1 mouse cellular context compared by ENCODE assay signal in the genomic region with DNA sequence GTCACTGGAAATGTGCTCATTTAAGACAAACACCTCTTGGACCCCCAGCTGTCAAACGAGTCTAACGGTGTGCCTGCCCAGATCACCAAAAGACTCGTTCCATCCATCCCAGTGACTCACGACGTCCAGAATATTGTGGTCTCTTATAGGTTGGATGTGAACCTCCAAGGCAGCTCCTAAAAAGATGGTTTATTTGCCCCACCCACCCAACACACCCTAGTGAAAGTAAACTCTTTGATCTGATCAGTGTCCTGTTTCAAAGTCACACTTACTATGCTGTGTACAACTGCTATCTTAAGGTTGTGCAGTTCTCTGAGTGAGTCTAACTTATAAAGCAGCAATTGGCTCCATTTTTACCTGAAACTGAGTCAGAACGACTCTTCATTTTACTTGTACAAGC.
TF ChIP-seq lines count a peak whose summit lies in the region.

No protein-coding gene starts in this region.

TF ChIP-seq in MEL, 35 proteins besides CTCF, POLR2A, EP300 and RAD21:
- TF ChIP-seq CHD1 (IDR thresholded peaks at IDR 0.05; ENCODE audit: low read depth, low read length) (0 out of 2 replicates have a peak, but pooled peaks have one; percentile 50), E2F4 (IDR thresholded peaks at IDR 0.05; ENCODE audit: borderline replicate concordance, low read depth, low read length) (no peak), UBTF (IDR thresholded peaks at IDR 0.05; ENCODE audit: borderline replicate concordance, insufficient read depth, low read depth, low read length) (no peak), MYC (IDR thresholded peaks at IDR 0.05; ENCODE audit: low read depth, low read length) (no peak)
